ENCODE assay signal across 8 mouse cellular contexts in the genomic region with DNA sequence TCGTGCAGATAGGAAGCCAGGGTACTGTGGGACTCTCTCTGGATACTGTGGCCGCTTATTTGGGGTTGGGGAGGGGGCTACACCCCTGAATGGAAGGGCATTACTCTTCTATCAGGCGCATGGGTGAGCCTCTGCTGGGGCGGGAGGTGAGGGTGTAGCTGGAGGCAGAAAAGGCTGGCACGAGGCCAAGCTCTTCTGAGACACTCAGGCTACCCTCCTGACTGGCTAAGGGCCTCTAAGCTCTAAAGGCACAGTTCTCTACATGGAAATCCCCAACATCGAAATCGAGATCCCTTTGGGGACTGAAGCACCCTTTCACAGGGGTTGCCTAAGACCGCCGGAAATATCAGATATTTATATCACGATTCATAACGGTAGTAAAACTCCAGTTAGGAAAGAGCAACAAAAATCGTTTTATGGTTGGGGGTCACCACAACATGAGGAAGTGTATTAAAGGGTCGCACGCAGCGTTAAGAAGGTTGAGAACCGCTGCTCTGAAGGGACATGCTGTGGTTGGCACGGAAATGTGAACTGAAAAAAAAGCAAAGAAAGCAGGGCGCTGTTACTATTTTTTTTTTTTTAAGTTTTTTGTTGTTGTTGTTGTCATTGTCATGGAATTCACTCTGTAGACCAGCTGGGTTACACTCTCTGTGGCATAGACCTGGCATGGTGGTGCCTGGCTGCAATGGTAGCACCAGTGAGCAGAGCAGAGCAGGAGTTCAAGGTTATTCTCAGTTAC. TPM values are rescaled to one million over a fixed set of nuclear protein-coding genes. Genes with fewer than 3 reads are reported as not detected.
DNase-seq lines count a peak whose midpoint lies in the region; ATAC-seq and TF ChIP-seq lines count a peak whose summit lies in the region.

No protein-coding gene starts in this region.

- no peaks in the 10 kb centered on the region for H3K9me3 ChIP-seq in kidney, embryonic 16.5 days (ENCODE audit: low read length)

- H3K4me2 ChIP-seq in kidney, embryonic 16.5 days (replicated peaks; ENCODE audit: low read depth, low read length) = no peak overlapping the region

- no peak overlapping the region for H3K4me3 ChIP-seq in embryonic fibroblast, embryonic 13.5 days (ENCODE audit: insufficient read depth, low read length)
- H3K4me3 ChIP-seq in kidney, embryonic 16.5 days (ENCODE audit: low read length) = no peak overlapping the region
- H3K4me3 ChIP-seq in macrophage (ENCODE audit: inconsistent target) = no peak overlapping the region
- H3K4me3 ChIP-seq in left cerebral cortex, adult 2 months = no peak overlapping the region

- peaks cover 35% of the 10 kb centered on the region for H3K4me1 ChIP-seq in embryonic fibroblast, embryonic 13.5 days (ENCODE audit: control insufficient read depth, insufficient read depth, low read length)
- H3K4me1 ChIP-seq in kidney, embryonic 16.5 days (ENCODE audit: insufficient read depth, low read length) = peaks cover 67% of the 10 kb centered on the region

- TF ChIP-seq POLR2A in embryonic fibroblast, embryonic 13.5 days (IDR thresholded peaks at IDR 0.05; ENCODE audit: low read depth, low read length) = no peak

- H3K79me2 ChIP-seq in macrophage (ENCODE audit: inconsistent target) = peaks cover 17% of the 10 kb centered on the region

- TF ChIP-seq CTCF in embryonic fibroblast, embryonic 13.5 days (IDR thresholded peaks at IDR 0.05; ENCODE audit: borderline replicate concordance, insufficient read depth, low read length) = no peak
- TF ChIP-seq CTCF in left cerebral cortex, adult 2 months (IDR thresholded peaks at IDR 0.05) = no peak

- peak; percentile 37 for DNase-seq in adrenal gland, adult 2 months
- no peak for DNase-seq in adrenal gland, postnatal 4 days (ENCODE audit: low spot score in 2 of 2)
- peak; percentile 94 for DNase-seq in A20 (ENCODE audit: low read depth, low spot score)
- no peak for DNase-seq in right cerebral cortex, postnatal 10 days (ENCODE audit: low spot score in 2 of 2)
- DNase-seq in left cerebral cortex, adult 2 months (ENCODE audit: extremely low spot score in 1 of 2, low spot score in 2 of 2) = no peak

- H3K36me3 ChIP-seq in kidney, embryonic 16.5 days (ENCODE audit: insufficient read depth, low read length) = peaks cover under 1% of the 10 kb centered on the region; the same call in 1 of the 2 replicates
- H3K36me3 ChIP-seq in macrophage (ENCODE audit: inconsistent target) = no peaks in the 10 kb centered on the region

- no peak overlapping the region for H3K9ac ChIP-seq in kidney, embryonic 16.5 days (replicated peaks; ENCODE audit: low read length)

- WGBS in kidney, embryonic 16.5 days = 73% methylated on average over 18 of the region's 18 CpGs
- 32% methylated on average over 16 of the region's 18 CpGs for WGBS in macrophage (ENCODE audit: missing documents)

- H3K27ac ChIP-seq in embryonic fibroblast, embryonic 13.5 days (ENCODE audit: insufficient read depth, low read length) = peak overlapping the region; percentile 39
- peak overlapping the region; percentile 81 for H3K27ac ChIP-seq in kidney, embryonic 16.5 days (ENCODE audit: low read length)
- H3K27ac ChIP-seq in macrophage = peak overlapping the region; percentile 80
- H3K27ac ChIP-seq in left cerebral cortex, adult 2 months = no peak overlapping the region; the same call in 1 of the 2 replicates

- no peaks in the 10 kb centered on the region for H3K27me3 ChIP-seq in kidney, embryonic 16.5 days (ENCODE audit: insufficient read depth, low read length)

- intact Hi-C loops in left cerebral cortex, adult 2 months (cut with DNase I) = loop anchor here (5.0 kb wide), 1 partner anchor 591 kb away; no protein-coding TSS in a partner anchor

- no peak for ATAC-seq in kidney, embryonic 16.5 days (ENCODE audit: low FRiP score, low TSS enrichment)

RNA-seq across cellular contexts. Expression of a gene that starts 2.4 kb away (rescaled TPM):
- 1 to 10 TPM; 2.2 to 3.1 TPM for total RNA-seq in adrenal gland, adult 2 months (2021)
- 8.6 and 10.2 TPM in 2 replicates for polyA plus RNA-seq in adrenal gland, adult 2 months (2012; rRNA removed)
- total RNA-seq in adrenal gland, postnatal 4 days (2021) = 10 to 100 TPM; 78.3 to 82.1 TPM
- 48.4 and 61.9 TPM in 2 replicates for polyA plus RNA-seq in embryonic fibroblast, embryonic 13.5 days (2011; ENCODE audit: insufficient read length, low read depth, missing spikeins)
- polyA plus RNA-seq in kidney, embryonic 16.5 days (2015; fragmentation: Nextera tagmentation; extraction: Ambion mirVana) = 128 and 136 TPM in 2 replicates
- 10 to 100 TPM in 14 of 26 experiments, 1 to 10 TPM in 11, under 1 TPM in 1; 0.92 to 30.5 (median 10.2) TPM for total RNA-seq in macrophage (2018; cell fraction: chromatin; rRNA removed)
- 1 to 10 TPM; 1.9 to 7.2 (median 3.2) TPM for total RNA-seq in macrophage (2018; cell fraction: cytosol; rRNA removed)
- total RNA-seq in macrophage (2018; cell fraction: nucleus; rRNA removed) = 10 to 100 TPM in 3 of 26 experiments, 1 to 10 TPM in 22, under 1 TPM in 1; 0.86 to 80.6 (median 3.9) TPM
- polyA plus RNA-seq in macrophage (2018) = 1.1 to 37.4 TPM (median 6.2 TPM) in 3 replicates
- 1 to 10 TPM in 1 of 2 experiments, under 1 TPM in 1; 0.81 to 1.0 TPM for total RNA-seq in left cerebral cortex, adult 2 months (2021)

RNA-seq across cellular contexts. Expression of a gene that starts 2.6 kb away (rescaled TPM):
- total RNA-seq in adrenal gland, adult 2 months (2021) = 1 to 10 TPM; 5.5 to 6.8 TPM
- polyA plus RNA-seq in adrenal gland, adult 2 months (2012; rRNA removed) = 9.3 and 9.6 TPM in 2 replicates
- 10 to 100 TPM; 18.1 to 21.7 TPM for total RNA-seq in adrenal gland, postnatal 4 days (2021)
- polyA plus RNA-seq in embryonic fibroblast, embryonic 13.5 days (2011; ENCODE audit: insufficient read length, low read depth, missing spikeins) = 5.6 and 6.4 TPM in 2 replicates
- 5.8 and 6.1 TPM in 2 replicates for polyA plus RNA-seq in kidney, embryonic 16.5 days (2015; fragmentation: Nextera tagmentation; extraction: Ambion mirVana)
- total RNA-seq in macrophage (2018; cell fraction: chromatin; rRNA removed) = 10 to 100 TPM in 23 of 26 experiments, 1 to 10 TPM in 3; 3.2 to 34.1 (median 21.9) TPM
- 1 to 10 TPM; 1.0 to 3.6 (median 2.4) TPM for total RNA-seq in macrophage (2018; cell fraction: cytosol; rRNA removed)
- total RNA-seq in macrophage (2018; cell fraction: nucleus; rRNA removed) = 10 to 100 TPM in 12 of 26 experiments, 1 to 10 TPM in 14; 3.3 to 19.8 (median 9.4) TPM
- 2.9 to 4.4 TPM (median 3.6 TPM) in 3 replicates for polyA plus RNA-seq in macrophage (2018)
- total RNA-seq in left cerebral cortex, adult 2 months (2021) = 1 to 10 TPM; 5.2 to 8.5 TPM

RNA-seq across cellular contexts. Expression of a gene that starts 18.9 kb away (rescaled TPM):
- 1 to 10 TPM in 1 of 2 experiments, under 1 TPM in 1; 0.59 to 1.0 TPM for total RNA-seq in adrenal gland, adult 2 months (2021)
- 0.08 TPM in 1 of 2 replicates, not detected in the other for polyA plus RNA-seq in adrenal gland, adult 2 months (2012; rRNA removed)
- total RNA-seq in adrenal gland, postnatal 4 days (2021) = 1 to 10 TPM; 2.1 to 3.0 TPM
- 0.49 TPM in 1 of 2 replicates, not detected in the other for polyA plus RNA-seq in embryonic fibroblast, embryonic 13.5 days (2011; ENCODE audit: insufficient read length, low read depth, missing spikeins)
- 0.26 and 0.44 TPM in 2 replicates for polyA plus RNA-seq in kidney, embryonic 16.5 days (2015; fragmentation: Nextera tagmentation; extraction: Ambion mirVana)
- total RNA-seq in macrophage (2018; cell fraction: chromatin; rRNA removed) = 10 to 100 TPM in 20 of 26 experiments, 1 to 10 TPM in 6; 2.7 to 18.9 (median 12.5) TPM
- total RNA-seq in macrophage (2018; cell fraction: cytosol; rRNA removed) = 1 to 10 TPM in 15 of 26 experiments, under 1 TPM in 11; 0.44 to 2.5 (median 1.1) TPM
- total RNA-seq in macrophage (2018; cell fraction: nucleus; rRNA removed) = 10 to 100 TPM in 5 of 26 experiments, 1 to 10 TPM in 21; 1.1 to 15.8 (median 6.8) TPM
- polyA plus RNA-seq in macrophage (2018) = 0.79 to 1.5 TPM (median 1.5 TPM) in 3 replicates
- total RNA-seq in left cerebral cortex, adult 2 months (2021) = 1 to 10 TPM; 2.3 to 4.6 TPM

RNA-seq across cellular contexts. Expression of a gene that starts 18.9 kb away (rescaled TPM):
- total RNA-seq in adrenal gland, adult 2 months (2021) = 10 to 100 TPM; 77.3 to 95.7 TPM
- 171 and 220 TPM in 2 replicates for polyA plus RNA-seq in adrenal gland, adult 2 months (2012; rRNA removed)
- 10 to 100 TPM; 81.3 to 86.8 TPM for total RNA-seq in adrenal gland, postnatal 4 days (2021)
- polyA plus RNA-seq in embryonic fibroblast, embryonic 13.5 days (2011; ENCODE audit: insufficient read length, low read depth, missing spikeins) = 66.9 and 68.6 TPM in 2 replicates
- 93.2 and 106 TPM in 2 replicates for polyA plus RNA-seq in kidney, embryonic 16.5 days (2015; fragmentation: Nextera tagmentation; extraction: Ambion mirVana)
- total RNA-seq in macrophage (2018; cell fraction: chromatin; rRNA removed) = 10 to 100 TPM; 31.8 to 86.4 (median 54.3) TPM
- total RNA-seq in macrophage (2018; cell fraction: cytosol; rRNA removed) = 100 to 1,000 TPM; 120 to 182 (median 142) TPM
- 100 to 1,000 TPM in 14 of 26 experiments, 10 to 100 TPM in 12; 59.2 to 135 (median 103) TPM for total RNA-seq in macrophage (2018; cell fraction: nucleus; rRNA removed)
- 138 to 194 TPM (median 167 TPM) in 3 replicates for polyA plus RNA-seq in macrophage (2018)
- 10 to 100 TPM in 1 of 2 experiments, 1 to 10 TPM in 1; 8.7 to 11.1 TPM for total RNA-seq in left cerebral cortex, adult 2 months (2021)

RNA-seq across cellular contexts. Expression of a gene that starts 20.7 kb away (rescaled TPM):
- total RNA-seq in adrenal gland, adult 2 months (2021) = 1 to 10 TPM; 1.1 to 2.8 TPM
- 2.1 and 2.6 TPM in 2 replicates for polyA plus RNA-seq in adrenal gland, adult 2 months (2012; rRNA removed)
- total RNA-seq in adrenal gland, postnatal 4 days (2021) = 10 to 100 TPM; 43.4 to 43.8 TPM
- 73.3 and 86.8 TPM in 2 replicates for polyA plus RNA-seq in embryonic fibroblast, embryonic 13.5 days (2011; ENCODE audit: insufficient read length, low read depth, missing spikeins)
- polyA plus RNA-seq in kidney, embryonic 16.5 days (2015; fragmentation: Nextera tagmentation; extraction: Ambion mirVana) = 284 and 298 TPM in 2 replicates
- 10 to 100 TPM in 2 of 26 experiments, 1 to 10 TPM in 23, under 1 TPM in 1; 0.80 to 16.5 (median 4.9) TPM for total RNA-seq in macrophage (2018; cell fraction: chromatin; rRNA removed)
- total RNA-seq in macrophage (2018; cell fraction: cytosol; rRNA removed) = 10 to 100 TPM in 3 of 26 experiments, 1 to 10 TPM in 23; 1.3 to 12.6 (median 4.6) TPM
- total RNA-seq in macrophage (2018; cell fraction: nucleus; rRNA removed) = 10 to 100 TPM in 1 of 26 experiments, 1 to 10 TPM in 25; 1.6 to 19.6 (median 3.5) TPM
- polyA plus RNA-seq in macrophage (2018) = 1.7 to 21.0 TPM (median 16.6 TPM) in 3 replicates
- total RNA-seq in left cerebral cortex, adult 2 months (2021) = 1 to 10 TPM in 1 of 2 experiments, under 1 TPM in 1; 0.95 to 1.3 TPM

Comparison
In these comparisons a context has a peak if more than half of its experiments do, and no peak if none do; other contexts are left out.
1. DNase-seq: peak in adrenal gland, adult 2 months (single experiment) and A20 (single experiment); none in adrenal gland, postnatal 4 days (0 of 2), right cerebral cortex, postnatal 10 days (0 of 2) and left cerebral cortex, adult 2 months (0 of 2).